Mouse (Mus musculus) MEL (cell line): ENCODE measurements around the gene Frmd4b. TPM values are rescaled to one million over a fixed set of nuclear protein-coding genes. Genes with fewer than 3 reads are reported as not detected.

Source experiments
- DNase-seq: peaks from one replicate; pipeline ENCODE4 v3.0.0; 2011; ENCODE audit warnings: low read depth, low spot score
- H3K27ac ChIP-seq: 2 replicates; pipeline ENCODE4 v1.5.1; 2012; ENCODE audit warnings: low read depth, mild to moderate bottlenecking, control low read depth, low read length, moderate library complexity; ENCODE audit not compliant: control insufficient read depth
- H3K27me3 ChIP-seq, 2 experiments: fragments of 150-350 bp in 1 of 2; sonication (generic) in 1 of 2; 2 replicates each; pipeline ENCODE4 v1.6.1; 2012; ENCODE audit warnings: low read length in 2 of 2, mild to moderate bottlenecking in 2 of 2, improper control_type of control experiment in 1 of 2, moderate library complexity in 1 of 2; ENCODE audit not compliant: insufficient read depth in 2 of 2, control insufficient read depth in 1 of 2
- H3K36me3 ChIP-seq, 2 experiments: 2 replicates each; pipeline ENCODE4 v1.6.1; 2012 to 2014; ENCODE audit warnings: low read length in 2 of 2, improper control_type of control experiment in 1 of 2, inconsistent platforms in 1 of 2, mild to moderate bottlenecking in 1 of 2; ENCODE audit not compliant: insufficient read depth in 2 of 2, control insufficient read depth in 1 of 2
- H3K4me1 ChIP-seq, 2 experiments: fragments of 150-350 bp in 1 of 2; sonication (generic) in 1 of 2; 2 replicates each; pipeline ENCODE4 v1.6.1; 2012; ENCODE audit warnings: low read length in 2 of 2, improper control_type of control experiment in 1 of 2, mild to moderate bottlenecking in 1 of 2; ENCODE audit not compliant: insufficient read depth in 2 of 2, control insufficient read depth in 1 of 2
- H3K4me3 ChIP-seq, 2 experiments: fragments of 150-350 bp in 1 of 2; sonication (generic) in 1 of 2; 2 replicates each; pipeline ENCODE4 v1.5.1; 2012; ENCODE audit warnings: low read depth in 2 of 2, low read length in 2 of 2, mild to moderate bottlenecking in 2 of 2, moderate library complexity in 2 of 2, control low read depth in 1 of 2, improper control_type of control experiment in 1 of 2; ENCODE audit not compliant: control insufficient read depth in 1 of 2, insufficient read depth in 1 of 2
- H3K79me2 ChIP-seq: 2 replicates; pipeline ENCODE4 v1.6.1; 2012; ENCODE audit warnings: mild to moderate bottlenecking, low read length, moderate library complexity; ENCODE audit not compliant: control insufficient read depth, poor library complexity, insufficient read depth
- H3K9ac ChIP-seq: 2 replicates; pipeline ENCODE4 v1.6.1; 2012; ENCODE audit warnings: low read depth, mild to moderate bottlenecking, control low read depth, low read length, moderate library complexity; ENCODE audit not compliant: control insufficient read depth, poor library complexity, severe bottlenecking
- H3K9me3 ChIP-seq: fragments of 150-350 bp; sonication (generic); replicated peaks from 2 replicates; pipeline ENCODE4 v1.6.1; 2012; ENCODE audit warnings: mild to moderate bottlenecking, low read length, improper control_type of control experiment, moderate library complexity; ENCODE audit not compliant: insufficient read depth
- BHLHE40 ChIP-seq: IDR thresholded peaks from 2 replicates; pipeline ENCODE4 v1.6.1; 2012; ENCODE audit warnings: low read depth, mild to moderate bottlenecking, inconsistent platforms, low read length, improper control_type of control experiment, borderline replicate concordance
- CHD1 ChIP-seq: IDR thresholded peaks from 2 replicates; pipeline ENCODE4 v1.6.1; 2012; ENCODE audit warnings: low read depth, mild to moderate bottlenecking, inconsistent platforms, low read length, improper control_type of control experiment
- CHD2 ChIP-seq: IDR thresholded peaks from 2 replicates; pipeline ENCODE4 v1.6.1; 2011; ENCODE audit warnings: low read length, improper control_type of control experiment
- CTCF ChIP-seq, 3 experiments: IDR thresholded peaks in 2 of 3; conservative IDR thresholded peaks in 1 of 3; 2 replicates each; pipeline ENCODE4 v1.5.1; 2011 to 2012; ENCODE audit warnings: low read length in 3 of 3, low read depth in 2 of 3, mild to moderate bottlenecking in 2 of 3, improper control_type of control experiment in 1 of 3, inconsistent platforms in 1 of 3, mixed read lengths in 1 of 3, moderate library complexity in 1 of 3; ENCODE audit not compliant: control insufficient read depth in 1 of 3, insufficient read depth in 1 of 3, poor library complexity in 1 of 3, severe bottlenecking in 1 of 3
- E2F4 ChIP-seq: IDR thresholded peaks from 2 replicates; pipeline ENCODE4 v1.6.1; 2011; ENCODE audit warnings: low read depth, low read length, improper control_type of control experiment, borderline replicate concordance
- EP300 ChIP-seq, 2 experiments: IDR thresholded peaks; 2 replicates each; pipeline ENCODE4 v1.6.1; 2011; ENCODE audit warnings: improper control_type of control experiment in 2 of 2, low read length in 2 of 2, low read depth in 1 of 2, mild to moderate bottlenecking in 1 of 2
- ETS1 ChIP-seq: IDR thresholded peaks from 2 replicates; pipeline ENCODE4 v1.6.1; 2012; ENCODE audit warnings: low read depth, mild to moderate bottlenecking, inconsistent platforms, low read length, improper control_type of control experiment, moderate library complexity
- GATA1 ChIP-seq: IDR thresholded peaks from 2 replicates; pipeline ENCODE4 v1.6.1; 2011; ENCODE audit warnings: low read depth, low read length, improper control_type of control experiment
- HCFC1 ChIP-seq: IDR thresholded peaks from 2 replicates; pipeline ENCODE4 v1.6.1; 2012; ENCODE audit warnings: low read depth, mild to moderate bottlenecking, inconsistent platforms, low read length, improper control_type of control experiment, moderate library complexity
- JUND ChIP-seq: IDR thresholded peaks from 2 replicates; pipeline ENCODE4 v1.6.1; 2011; ENCODE audit warnings: low read depth, mild to moderate bottlenecking, improper control_type of control experiment, low read length
- KAT2A ChIP-seq: conservative IDR thresholded peaks from 2 replicates; pipeline ENCODE4 v1.6.1; 2012; ENCODE audit warnings: low read depth, low read length, improper control_type of control experiment, inconsistent platforms
- MAFK ChIP-seq: IDR thresholded peaks from 2 replicates; pipeline ENCODE4 v1.6.1; 2011; ENCODE audit warnings: low read depth, mild to moderate bottlenecking, low read length, improper control_type of control experiment, borderline replicate concordance
- MEF2A ChIP-seq: IDR thresholded peaks from 2 replicates; pipeline ENCODE4 v1.6.1; 2014; ENCODE audit warnings: low read depth, mild to moderate bottlenecking, inconsistent platforms, low read length, improper control_type of control experiment; ENCODE audit not compliant: poor library complexity, insufficient replicate concordance, severe bottlenecking; ENCODE audit errors: extremely low read depth
- MXI1 ChIP-seq: IDR thresholded peaks from 2 replicates; pipeline ENCODE4 v1.6.1; 2011; ENCODE audit warnings: mild to moderate bottlenecking, low read depth, low read length, improper control_type of control experiment
- MYB ChIP-seq: IDR thresholded peaks from 2 replicates; pipeline ENCODE4 v1.6.1; 2011; ENCODE audit warnings: mild to moderate bottlenecking, low read depth, low read length, improper control_type of control experiment
- MYC ChIP-seq: IDR thresholded peaks from 2 replicates; pipeline ENCODE4 v1.6.1; 2011; ENCODE audit warnings: low read depth, mild to moderate bottlenecking, low read length, improper control_type of control experiment, moderate library complexity
- NRF1 ChIP-seq: IDR thresholded peaks from 2 replicates; pipeline ENCODE4 v1.6.1; 2014; ENCODE audit warnings: low read depth, mild to moderate bottlenecking, inconsistent platforms, low read length, improper control_type of control experiment, moderate library complexity; ENCODE audit not compliant: poor library complexity, insufficient read depth, severe bottlenecking
- POLR2AphosphoS5 ChIP-seq: IDR thresholded peaks from 2 replicates; pipeline ENCODE4 v1.6.1; 2012; ENCODE audit warnings: low read depth, borderline replicate concordance, mild to moderate bottlenecking, inconsistent platforms, low read length, moderate library complexity, mixed read lengths
- SIN3A ChIP-seq: IDR thresholded peaks from 2 replicates; pipeline ENCODE4 v1.6.1; 2012; ENCODE audit warnings: low read length, improper control_type of control experiment, inconsistent platforms
- TAL1 ChIP-seq: IDR thresholded peaks from 2 replicates; pipeline ENCODE4 v1.6.1; 2012; ENCODE audit warnings: mild to moderate bottlenecking, inconsistent platforms, low read length, moderate library complexity, mixed read lengths
- TBP ChIP-seq: IDR thresholded peaks from 2 replicates; pipeline ENCODE4 v1.8.0; 2011; ENCODE audit warnings: low read depth, low read length, improper control_type of control experiment
- USF1 ChIP-seq: IDR thresholded peaks from 2 replicates; pipeline ENCODE4 v1.6.1; 2014; ENCODE audit warnings: low read depth, mild to moderate bottlenecking, inconsistent platforms, low read length, improper control_type of control experiment, moderate library complexity
- USF2 ChIP-seq, 2 experiments: IDR thresholded peaks; 2 replicates each; pipeline ENCODE4 v1.6.1; 2011 to 2012; ENCODE audit warnings: improper control_type of control experiment in 2 of 2, low read length in 2 of 2, borderline replicate concordance in 1 of 2, inconsistent platforms in 1 of 2, low read depth in 1 of 2, mild to moderate bottlenecking in 1 of 2; ENCODE audit not compliant: insufficient read depth in 1 of 2
- ZKSCAN1 ChIP-seq: IDR thresholded peaks from 2 replicates; pipeline ENCODE4 v1.6.1; 2012; ENCODE audit warnings: low read depth, mild to moderate bottlenecking, inconsistent platforms, low read length, improper control_type of control experiment, moderate library complexity
- ZNF384 ChIP-seq: IDR thresholded peaks from 2 replicates; pipeline ENCODE4 v1.6.1; 2012; ENCODE audit warnings: low read depth, mild to moderate bottlenecking, inconsistent platforms, low read length, improper control_type of control experiment
- polyA plus RNA-seq, 2 experiments: library from polyadenylated mRNA; stranded (reverse) in 1 of 2; unstranded in 1 of 2; fragments of >175 nt in 1 of 2; fragments of >200 nt in 1 of 2; gene quantifications; 2 replicates each; pipeline versions ENCODE4 v1.2.1 to v1.2.4; 2012; ENCODE audit warnings: low replicate concordance in 2 of 2, low read depth in 1 of 2; ENCODE audit not compliant: insufficient read length in 2 of 2, insufficient read depth in 1 of 2, missing spikeins in 1 of 2
- total RNA-seq: library from RNA; depleted of rRNA; stranded (reverse); fragments of 300-350 nt; gene quantifications from 2 replicates; pipeline ENCODE4 v1.2.3, GENCODE M21; 2012

Gene Frmd4b
- total and polyA plus RNA-seq, 3 experiments, result 0.18 TPM; not detected in 2

- H3K79me2 ChIP-seq, result no peaks in the 10 kb centered on the region
- no peak overlapping the region for H3K4me3 ChIP-seq
- H3K4me1 ChIP-seq, result no peaks in the 10 kb centered on the region
- TF ChIP-seq JUND, result no peak
- TF ChIP-seq POLR2AphosphoS5, result no peak
- TF ChIP-seq BHLHE40, result no peak
- no peak for TF ChIP-seq ZKSCAN1
- TF ChIP-seq TBP, result no peak
- TF ChIP-seq GATA1, result no peak
- no peak for TF ChIP-seq MAFK
- TF ChIP-seq USF1, result no peak
- no peak for TF ChIP-seq HCFC1
- no peak for TF ChIP-seq CHD1
- no peak for TF ChIP-seq MXI1
- TF ChIP-seq CTCF (IDR thresholded peaks at IDR 0.05 in 2 of 3, conservative IDR thresholded peaks at IDR 0.05 in 1 of 3; ENCODE audit: control insufficient read depth in 1 of 3, insufficient read depth in 1 of 3, low read depth in 2 of 3, low read length in 3 of 3, poor library complexity in 1 of 3, severe bottlenecking in 1 of 3), result no peak
- no peaks in the 10 kb centered on the region for H3K36me3 ChIP-seq
- no peaks in the 10 kb centered on the region; a peak in 1 of 4 replicates for H3K27me3 ChIP-seq
- H3K27ac ChIP-seq, result no peak overlapping the region
- no peak for DNase-seq
- no peak overlapping the region for H3K9ac ChIP-seq
- H3K9me3 ChIP-seq, result no peaks in the 10 kb centered on the region
These were observed 173.2 kb downstream of the Frmd4b start for GRCm38 (mm10) chr6:97444145-97444544.

- Histone ChIP-seq H3K36me3 (no peaks in the 10 kb centered on the region), H3K4me3 (no peak overlapping the region), H3K9me3 (no peaks in the 10 kb centered on the region), H3K79me2 (no peaks in the 10 kb centered on the region), H3K4me1 (no peaks in the 10 kb centered on the region), H3K9ac (no peak overlapping the region), H3K27me3 (no peaks in the 10 kb centered on the region; a peak in 1 of 4 replicates), H3K27ac (no peak overlapping the region)
- DNase-seq, result no peak
- no peak for TF ChIP-seq BHLHE40
- no peak for TF ChIP-seq E2F4
- TF ChIP-seq ETS1, result no peak
- no peak for TF ChIP-seq MYB
- no peak for TF ChIP-seq USF2 (IDR thresholded peaks at IDR 0.05; ENCODE audit: borderline replicate concordance in 1 of 2, insufficient read depth in 1 of 2, low read depth in 1 of 2, low read length in 2 of 2)
- no peak for TF ChIP-seq MEF2A
- no peak for TF ChIP-seq EP300 (IDR thresholded peaks at IDR 0.05; ENCODE audit: low read depth in 1 of 2, low read length in 2 of 2)
- TF ChIP-seq KAT2A, result no peak
- no peak for TF ChIP-seq MYC
- no peak for TF ChIP-seq ZNF384
- no peak for TF ChIP-seq GATA1
- no peak for TF ChIP-seq POLR2AphosphoS5
- TF ChIP-seq CHD2, result no peak
- no peak for TF ChIP-seq MXI1
- TF ChIP-seq TAL1, result no peak
- no peak for TF ChIP-seq CHD1
- TF ChIP-seq NRF1, result no peak
- TF ChIP-seq JUND, result no peak
- no peak for TF ChIP-seq SIN3A
These were observed 173.8 kb downstream of the Frmd4b start for GRCm38 (mm10) chr6:97443522-97443921.
